Mouse (Mus musculus): ENCODE measurements around the gene Dlx6. TPM values are rescaled to one million over a fixed set of nuclear protein-coding genes. Genes with fewer than 3 reads are reported as not detected.

Dlx6 gene
- total RNA-seq, 2 experiments from 2014 or later: 5.6 to 9.3 TPM

DNA sequence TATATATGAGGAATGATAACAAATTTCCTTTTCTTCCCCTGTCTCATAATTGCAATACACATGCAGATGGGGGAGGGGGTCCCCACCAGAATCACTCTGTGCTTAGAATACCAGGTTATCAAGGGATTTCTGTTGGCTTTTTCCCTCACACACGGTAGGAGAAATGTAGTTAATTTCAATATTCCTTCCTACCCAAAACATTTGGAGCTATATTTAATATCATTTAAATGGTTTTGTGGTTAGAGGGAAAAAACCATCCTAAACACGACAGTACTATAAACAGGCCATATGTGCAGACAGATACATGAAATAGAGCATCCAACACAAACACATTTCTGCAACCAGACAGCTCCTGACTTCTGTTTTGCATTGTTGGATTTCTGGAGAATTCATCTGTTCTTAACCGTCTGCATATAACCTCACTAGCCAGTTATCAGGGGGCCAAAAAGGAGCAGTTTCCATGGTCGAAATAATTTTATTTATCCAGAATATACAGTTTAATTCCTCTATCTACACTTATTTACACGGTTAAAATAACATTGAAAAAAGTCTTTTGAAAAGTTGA, 14.3 kb downstream of the Dlx6 start:
- no peak for DNase-seq

GRCm38 (mm10) chr6:6877981-6878840, 15.1 kb downstream of the Dlx6 start:
- DNase-seq: no peak

GRCm38 (mm10) chr6:6878841-6879291, 15.7 kb downstream of the Dlx6 start:
- DNase-seq: no peak

DNA sequence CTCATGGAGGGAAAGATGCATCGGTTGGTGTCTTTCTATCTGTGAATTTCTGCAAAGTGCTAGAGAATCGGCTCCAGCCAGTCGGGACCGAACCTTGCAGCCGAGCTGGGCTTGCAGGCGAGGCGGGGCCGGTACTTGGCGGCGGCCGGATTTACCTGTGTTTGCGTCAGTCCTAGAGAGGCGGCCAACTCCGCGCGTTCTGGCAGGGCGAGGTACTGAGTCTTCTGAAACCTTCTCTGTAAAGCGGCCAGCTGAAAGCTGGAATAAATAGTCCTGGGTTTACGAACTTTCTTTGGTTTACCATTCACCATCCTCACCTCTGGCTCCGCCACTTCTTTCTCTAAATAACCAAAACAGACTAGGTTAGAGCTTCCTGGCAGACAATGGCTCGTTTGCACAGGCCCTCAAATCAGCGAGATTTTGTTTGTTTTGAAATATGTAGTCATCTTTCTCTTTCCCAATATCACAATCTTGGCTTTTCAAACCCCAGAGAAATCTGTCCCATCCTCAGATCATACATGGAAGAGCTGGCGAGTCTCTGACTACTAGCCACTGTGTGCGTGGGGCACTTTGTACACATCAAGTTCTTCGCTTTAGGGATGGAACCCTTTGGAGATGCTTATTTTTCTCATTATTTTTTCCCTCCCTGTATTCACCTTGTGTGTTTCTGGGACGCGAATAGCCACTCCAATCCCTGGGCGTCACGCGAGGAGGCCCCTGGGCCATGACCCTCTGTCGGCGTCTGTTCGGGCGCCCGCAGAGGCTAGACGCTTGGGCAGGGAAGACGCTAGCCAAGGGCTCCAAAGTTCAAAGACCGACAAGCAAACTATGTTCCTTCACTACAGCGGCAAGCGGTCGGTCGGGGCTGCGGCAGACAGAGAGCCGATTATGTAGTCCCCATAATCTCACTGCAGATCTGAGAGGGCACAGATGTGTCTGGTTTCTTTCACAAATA, 16.5 kb downstream of the Dlx6 start:
- DNase-seq: no peak

DNA sequence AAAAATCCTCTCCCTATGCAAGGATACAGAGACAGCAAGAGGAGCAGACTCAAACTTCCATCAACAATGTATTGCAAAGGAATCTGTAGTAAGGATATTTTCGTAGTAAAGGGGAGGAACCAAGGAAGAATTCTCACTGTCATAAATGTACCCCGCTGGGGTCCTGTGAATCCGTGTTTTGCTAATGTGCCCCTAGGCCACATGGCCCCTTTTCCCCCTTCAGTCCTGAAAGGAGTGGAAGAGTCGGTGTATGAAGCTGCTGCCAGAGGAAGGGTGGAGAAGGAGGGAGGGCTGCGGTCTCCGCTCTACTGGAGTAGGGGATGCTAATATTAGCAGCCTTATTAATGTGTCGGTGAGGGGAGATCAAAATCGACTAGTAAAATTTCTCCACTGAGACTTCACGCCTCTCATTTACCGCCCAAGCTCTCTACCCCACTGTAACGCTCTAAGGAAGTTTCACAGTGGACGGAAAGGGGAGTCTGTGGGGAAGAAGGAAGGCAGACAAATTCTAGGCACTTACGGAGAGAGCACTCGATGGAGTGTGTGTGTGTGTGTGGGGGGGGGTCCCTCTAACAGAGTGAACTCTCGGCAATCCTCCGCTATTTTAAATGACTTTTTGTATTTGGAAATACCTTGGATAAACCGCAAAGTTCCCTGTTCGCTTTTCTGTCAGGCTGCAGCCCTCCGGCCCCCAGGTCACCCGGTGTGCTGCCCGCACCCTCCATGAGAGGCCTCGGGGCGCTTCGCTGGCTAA, 17.4 kb downstream of the Dlx6 start:
- DNase-seq: no peak

- DNase-seq: no peak
These were observed 18.0 kb downstream of the Dlx6 start for GRCm38 (mm10) chr6:6881115-6881637.

DNA sequence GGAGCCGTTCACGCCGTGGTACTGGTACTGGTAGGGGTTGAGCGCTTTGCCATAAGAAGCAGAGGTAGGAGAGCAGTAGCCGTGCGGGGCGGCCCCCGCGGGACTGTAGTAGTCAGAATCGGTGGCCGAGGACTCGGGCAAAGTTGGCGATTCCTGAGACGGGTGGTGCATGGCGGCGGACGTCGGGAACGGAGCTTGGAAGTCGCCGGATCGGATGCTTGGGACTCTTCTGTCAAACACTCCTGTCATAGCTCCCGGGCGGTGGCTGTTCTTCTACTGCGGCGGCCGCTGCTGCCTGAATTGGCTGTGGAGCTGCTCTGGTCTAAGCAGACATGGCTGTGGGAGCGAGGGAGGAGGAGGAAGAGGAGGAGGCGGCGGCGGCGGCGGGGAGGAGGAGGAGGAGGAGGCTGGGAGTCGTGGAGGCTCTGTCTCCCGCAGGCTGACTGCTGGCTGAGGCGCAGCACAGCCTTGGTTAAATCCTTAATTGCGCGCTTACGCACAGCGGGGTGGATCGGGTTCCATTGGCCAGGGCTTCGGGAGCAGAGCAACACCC, 18.6 kb downstream of the Dlx6 start, which contains the start of gene Dlx5:
TSS of gene Dlx5 (minus strand) at position 448 of the 553 bp plus-strand sequence.
- no peak for DNase-seq

- no peak for DNase-seq
These were observed 19.2 kb downstream of the Dlx6 start for GRCm38 (mm10) chr6:6882266-6882797.

- DNase-seq: peak in 1 of 2 experiments; percentile 53
These were observed 21.8 kb downstream of the Dlx6 start for GRCm38 (mm10) chr6:6884897-6885296.

GRCm38 (mm10) chr6:6886225-6886624, 23.1 kb downstream of the Dlx6 start:
- no peak for DNase-seq

GRCm38 (mm10) chr6:6890047-6890446, 26.9 kb downstream of the Dlx6 start:
- DNase-seq: no peak

GRCm38 (mm10) chr6:6909586-6909985, 46.5 kb downstream of the Dlx6 start:
- no peak for DNase-seq

GRCm38 (mm10) chr6:6914304-6914703, 51.2 kb downstream of the Dlx6 start:
- no peak for DNase-seq

DNA sequence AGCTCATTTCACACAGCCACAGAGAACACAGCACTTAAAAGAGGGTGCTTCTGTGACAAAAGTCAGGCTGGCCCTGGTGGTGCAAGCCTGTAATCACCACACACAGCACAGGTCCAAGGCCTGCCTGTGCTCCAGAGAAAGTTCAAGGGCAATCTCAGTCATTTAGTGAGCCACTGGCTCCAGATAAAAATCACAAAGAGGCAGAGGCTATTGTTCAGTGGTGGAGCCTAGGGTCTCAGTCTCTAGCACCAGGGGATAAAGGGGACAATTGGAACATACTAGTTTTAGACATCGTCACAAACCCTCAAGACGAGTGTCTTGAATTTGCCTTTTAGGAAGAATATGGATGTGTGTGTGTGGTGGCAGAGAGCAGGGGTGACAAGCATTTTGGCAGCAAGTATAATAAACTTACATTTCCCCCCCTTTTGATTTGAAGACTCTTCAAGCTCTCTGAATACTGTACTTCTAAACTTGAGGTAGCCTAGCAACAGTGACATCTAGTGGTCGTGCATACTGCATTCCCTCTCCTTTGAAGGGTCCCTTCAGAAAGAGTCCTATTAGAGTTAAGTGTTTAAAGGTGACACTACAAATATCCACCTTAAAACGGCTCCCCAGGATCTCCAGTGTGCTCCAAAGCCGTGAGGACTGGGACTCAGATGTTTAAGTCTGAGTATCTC, 51.9 kb downstream of the Dlx6 start:
- peak in 1 of 2 experiments; percentile 16 for DNase-seq

- no peak for DNase-seq
These were observed 52.4 kb downstream of the Dlx6 start for GRCm38 (mm10) chr6:6915526-6915915.

- DNase-seq: no peak
These were observed 54.2 kb downstream of the Dlx6 start for GRCm38 (mm10) chr6:6917334-6917733.
